Mouse (Mus musculus) adrenal gland, adult (tissue): ENCODE measurements around the gene Acad10.
A peak's percentile ranks its signal among the peaks of the same experiment; 100 is the strongest.

Experiments
- DNase-seq, 2 experiments: peaks; one replicate each; pipeline ENCODE4 v3.0.0; 2022 to 2023; ENCODE audit warnings: low spot score in 1 of 2; ENCODE audit not compliant: inconsistent age in 2 of 2

The Acad10 gene

GRCm38 (mm10) chr5:121597991-121598537, 62.2 kb downstream of the Acad10 start:
- DNase-seq, result no peak

GRCm38 (mm10) chr5:121597332-121597731, 63.0 kb downstream of the Acad10 start:
- no peak for DNase-seq

GRCm38 (mm10) chr5:121596226-121596625, 64.1 kb downstream of the Acad10 start:
- DNase-seq, result no peak

- no peak for DNase-seq
These were observed 64.6 kb downstream of the Acad10 start for GRCm38 (mm10) chr5:121595758-121596157.

DNA sequence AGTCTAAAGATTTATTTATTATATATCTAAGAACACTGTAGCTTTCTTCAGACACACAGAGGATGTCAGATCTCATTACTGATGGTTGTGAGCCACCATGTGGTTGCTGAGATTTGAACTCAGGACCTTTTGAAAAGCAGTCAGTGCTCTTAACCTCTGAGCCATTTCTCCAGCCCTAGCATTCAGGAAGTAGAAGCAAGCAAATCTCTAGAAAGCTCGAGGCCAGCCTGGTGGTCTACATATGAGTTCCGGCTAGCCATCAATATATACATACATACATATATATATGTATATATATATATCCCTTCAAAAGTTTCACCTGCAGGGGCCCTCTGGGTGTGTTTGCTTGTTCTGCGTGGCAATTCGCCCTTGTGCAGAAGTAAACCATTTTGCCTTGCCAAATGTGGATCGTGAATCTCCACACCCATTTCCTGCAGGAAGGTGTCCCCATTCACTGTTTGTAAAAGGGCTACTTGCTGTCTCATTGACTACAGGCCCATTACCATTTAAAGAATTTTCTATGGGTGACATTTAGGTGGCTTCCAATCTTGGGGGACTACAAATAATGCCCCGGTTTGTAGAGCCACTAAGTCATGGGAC, 65.5 kb downstream of the Acad10 start:
- no peak for DNase-seq

DNA sequence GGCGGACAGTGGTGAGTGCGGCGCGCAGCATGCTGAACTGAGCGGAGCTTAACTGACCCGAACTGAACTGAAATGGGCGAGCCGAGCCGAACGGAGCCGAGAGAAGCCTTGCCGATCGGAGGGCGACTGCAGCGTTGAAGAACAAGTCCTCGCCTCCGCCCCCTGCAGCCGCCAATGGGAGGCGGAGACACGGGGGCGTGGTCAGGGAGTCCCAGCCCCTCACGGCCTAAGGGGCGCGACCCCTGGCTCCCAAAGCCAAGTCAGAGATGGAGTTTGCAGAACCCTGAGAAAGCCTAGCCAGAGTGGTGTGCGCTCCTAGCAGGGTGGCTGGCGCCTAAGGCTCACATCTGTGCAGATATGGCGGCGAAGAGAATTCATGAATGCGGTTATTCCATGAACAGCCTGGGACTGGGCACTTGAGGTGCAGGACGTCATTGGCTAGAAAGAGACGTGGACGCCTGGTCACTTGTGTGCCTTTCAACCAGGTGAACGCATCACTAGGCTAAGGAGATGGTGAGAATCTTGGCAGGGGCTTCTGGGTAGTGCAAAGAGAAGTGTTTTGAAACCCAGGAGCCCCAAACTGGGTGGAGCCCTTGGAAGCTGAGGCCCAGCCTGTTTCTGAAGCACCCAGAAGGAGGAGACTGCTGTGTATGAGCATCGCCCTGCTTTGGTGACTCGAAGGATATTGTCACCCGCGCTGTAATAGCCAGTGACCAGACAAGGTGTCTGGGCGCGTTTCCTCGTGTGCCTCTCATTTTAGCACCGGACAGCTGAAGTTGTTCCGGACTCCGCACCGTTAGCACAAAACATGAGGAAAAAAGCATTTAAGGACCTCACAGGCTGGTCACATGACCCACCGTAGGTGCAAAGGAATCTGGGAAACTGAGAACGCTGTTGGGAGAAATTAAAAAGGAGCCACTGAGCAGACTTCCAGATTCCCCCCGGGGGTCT, 66.6 kb downstream of the Acad10 start, which contains the start of gene Aldh2:
Aldh2 (minus strand) TSS at position 374 of the 951 bp plus-strand sequence.
- DNase-seq, result peak; percentile 93 to 97

- no peak for DNase-seq
These were observed 67.4 kb downstream of the Acad10 start for GRCm38 (mm10) chr5:121592816-121593407.

DNA sequence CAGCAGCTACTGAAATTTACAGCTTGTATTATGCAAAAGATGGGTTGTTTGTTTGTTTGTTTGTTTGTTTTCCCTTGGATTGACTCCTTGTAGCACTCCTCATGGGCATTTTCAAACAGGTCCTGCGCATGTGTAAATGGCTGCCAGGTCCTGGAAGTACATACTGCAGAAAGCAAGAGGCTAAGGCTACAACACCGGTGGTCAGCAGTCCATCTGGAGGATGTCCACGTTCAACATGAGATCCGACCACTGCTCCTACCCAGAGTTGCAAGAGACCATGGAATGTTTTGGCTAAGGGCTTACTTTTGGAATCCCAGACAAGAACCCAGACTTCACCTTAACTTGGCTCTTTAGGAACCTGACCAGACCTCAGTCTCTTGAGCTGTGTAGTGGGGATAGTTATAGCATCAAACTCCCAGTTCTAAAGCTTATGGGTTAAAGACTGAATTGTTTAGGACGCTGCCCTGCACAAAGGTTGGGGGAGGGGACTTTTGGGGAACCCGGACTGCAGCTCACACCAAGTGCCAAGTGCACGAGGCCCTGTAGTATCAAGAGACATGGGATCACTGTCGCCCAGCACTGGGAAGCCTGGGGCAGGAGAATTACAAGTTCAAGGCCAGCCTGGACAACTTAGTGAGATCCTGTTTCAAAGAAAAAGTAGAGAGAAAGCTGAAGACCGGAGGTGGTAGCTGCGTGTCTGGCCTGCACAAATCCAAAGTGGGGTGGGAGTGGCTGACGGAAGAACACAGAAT, 68.1 kb downstream of the Acad10 start:
- DNase-seq, result peak; percentile 57 to 86

DNA sequence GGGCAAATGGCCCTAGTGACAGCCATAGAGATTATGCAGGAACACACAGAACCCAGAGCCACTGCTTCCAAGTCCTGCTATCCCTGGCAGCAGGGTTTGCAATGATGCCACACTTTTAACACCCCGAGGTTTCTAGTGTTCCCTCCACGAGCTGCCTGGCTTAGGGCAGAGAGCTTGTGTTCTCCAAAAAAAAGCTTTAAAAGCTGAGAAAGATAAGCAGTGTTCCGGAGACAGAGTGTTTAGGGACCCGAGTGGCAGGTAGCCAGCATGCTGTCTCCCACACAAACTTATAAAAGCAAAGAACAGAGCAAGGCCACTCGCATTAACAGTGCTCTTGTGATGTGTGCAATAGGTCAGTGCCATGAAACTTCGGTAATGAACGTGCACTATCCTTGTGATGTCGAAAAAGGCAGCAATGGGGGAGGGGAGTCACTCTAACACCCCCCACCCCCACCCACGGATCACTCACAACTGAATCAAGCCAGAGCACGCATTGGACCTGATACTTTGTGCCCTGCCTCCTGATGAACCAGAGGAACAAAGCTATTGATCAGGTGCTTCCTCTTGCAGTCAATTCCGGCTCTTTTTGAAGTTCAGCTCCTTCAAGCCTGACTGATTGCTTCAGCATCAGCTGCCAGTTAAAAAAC, 68.8 kb downstream of the Acad10 start:
- peak; percentile 77 to 89 for DNase-seq

DNA sequence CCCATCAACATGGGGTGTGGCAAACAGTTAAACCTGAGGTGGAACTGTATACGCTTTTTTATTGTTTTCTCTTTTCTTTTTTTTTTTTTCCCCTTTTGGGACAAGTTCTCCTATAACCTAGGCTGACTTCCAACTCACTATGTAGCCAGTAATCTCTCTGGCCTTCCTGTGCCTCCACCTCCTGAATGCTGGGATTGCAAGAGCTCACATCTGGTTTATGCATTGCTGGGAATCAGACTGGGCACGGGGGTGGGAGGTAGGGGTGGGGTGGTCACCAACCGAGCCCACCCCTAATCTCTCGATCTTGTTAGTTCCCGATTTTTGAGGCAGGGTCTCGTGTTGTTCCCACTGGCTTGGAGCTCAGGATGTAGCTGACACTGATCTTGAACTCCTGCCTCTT, 70.4 kb downstream of the Acad10 start:
- no peak for DNase-seq

GRCm38 (mm10) chr5:121586400-121587039, 73.8 kb downstream of the Acad10 start:
- peak; percentile 68 to 88 for DNase-seq

DNA sequence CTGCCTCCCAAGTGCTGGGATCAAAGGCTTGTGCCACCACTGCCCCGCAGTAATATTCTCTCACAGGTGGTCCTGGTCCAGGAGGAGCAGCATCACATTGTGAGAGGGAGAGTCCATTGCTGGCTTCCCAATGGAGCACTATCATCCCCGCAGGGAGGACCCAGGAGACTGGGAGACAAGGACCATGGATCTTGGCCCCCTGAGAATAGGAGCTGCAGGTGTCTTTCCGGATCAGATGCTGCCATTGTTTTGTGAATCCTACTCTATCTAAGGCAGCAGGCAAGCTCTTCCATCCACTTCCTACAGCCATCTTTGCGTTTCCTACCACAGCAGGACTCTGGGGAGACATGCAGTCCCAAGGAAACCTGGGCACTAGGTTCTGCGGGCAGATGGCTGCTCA, 74.6 kb downstream of the Acad10 start:
- DNase-seq, result no peak

GRCm38 (mm10) chr5:121585005-121585404, 75.3 kb downstream of the Acad10 start:
- no peak for DNase-seq

GRCm38 (mm10) chr5:121583765-121584501, 76.4 kb downstream of the Acad10 start:
- peak; percentile 97 to 99 for DNase-seq

- no peak for DNase-seq
These were observed 78.4 kb downstream of the Acad10 start for GRCm38 (mm10) chr5:121581945-121582344.

GRCm38 (mm10) chr5:121576927-121577488, 83.3 kb downstream of the Acad10 start:
- DNase-seq, result peak; percentile 90 to 94

- DNase-seq, result no peak
These were observed 84.4 kb downstream of the Acad10 start for GRCm38 (mm10) chr5:121575867-121576266.

- DNase-seq, result no peak
These were observed 86.2 kb downstream of the Acad10 start for GRCm38 (mm10) chr5:121574145-121574544.
